Mouse (Mus musculus): Measurements from ENCODE around the gene Cir1. TPM values are rescaled to one million over a fixed set of nuclear protein-coding genes. Genes with fewer than 3 reads are reported as not detected.

The Cir1 gene
- polyA plus RNA-seq, 1 experiment: 21.7 TPM

GRCm38 (mm10) chr2:73268281-73268680 lies 44.2 kb downstream of the Cir1 start:
- no peak overlapping the region for H3K4me3 ChIP-seq (ENCODE audit: control insufficient read depth, low read depth, low read length)
- no peak overlapping the region for H3K27ac ChIP-seq (ENCODE audit: control insufficient read depth, insufficient read depth, low read depth, low read length)
- peaks cover 2% of the 10 kb centered on the region for H3K27me3 ChIP-seq (ENCODE audit: control insufficient read depth, insufficient read depth, low read length)
- TF ChIP-seq POLR2A (IDR thresholded peaks at IDR 0.05; ENCODE audit: control insufficient read depth, low read depth, low read length) (no peak), CTCF (IDR thresholded peaks at IDR 0.05; ENCODE audit: control insufficient read depth, insufficient read depth, insufficient replicate concordance, low read depth, low read length) (no peak)
- no peaks in the 10 kb centered on the region for H3K36me3 ChIP-seq (ENCODE audit: control insufficient read depth, insufficient read depth, low read length)
- peaks cover 20% of the 10 kb centered on the region for H3K4me1 ChIP-seq (ENCODE audit: control insufficient read depth, insufficient read depth, low read length)

- peaks cover 2% of the 10 kb centered on the region for H3K27me3 ChIP-seq (ENCODE audit: control insufficient read depth, insufficient read depth, low read length)
- H3K27ac ChIP-seq (ENCODE audit: control insufficient read depth, insufficient read depth, low read depth, low read length): no peak overlapping the region
- no peak overlapping the region for H3K4me3 ChIP-seq (ENCODE audit: control insufficient read depth, low read depth, low read length)
- no peaks in the 10 kb centered on the region for H3K36me3 ChIP-seq (ENCODE audit: control insufficient read depth, insufficient read depth, low read length)
- TF ChIP-seq CTCF (IDR thresholded peaks at IDR 0.05; ENCODE audit: control insufficient read depth, insufficient read depth, insufficient replicate concordance, low read depth, low read length) (no peak), POLR2A (IDR thresholded peaks at IDR 0.05; ENCODE audit: control insufficient read depth, low read depth, low read length) (no peak)
- peaks cover 16% of the 10 kb centered on the region for H3K4me1 ChIP-seq (ENCODE audit: control insufficient read depth, insufficient read depth, low read length)
These were observed 44.7 kb downstream of the Cir1 start for GRCm38 (mm10) chr2:73267818-73268217.

GRCm38 (mm10) chr2:73267231-73267630 lies 45.3 kb downstream of the Cir1 start:
- peaks cover 12% of the 10 kb centered on the region for H3K4me1 ChIP-seq (ENCODE audit: control insufficient read depth, insufficient read depth, low read length)
- no peaks in the 10 kb centered on the region for H3K36me3 ChIP-seq (ENCODE audit: control insufficient read depth, insufficient read depth, low read length)
- H3K27ac ChIP-seq (ENCODE audit: control insufficient read depth, insufficient read depth, low read depth, low read length): no peak overlapping the region
- H3K4me3 ChIP-seq (ENCODE audit: control insufficient read depth, low read depth, low read length): no peak overlapping the region
- H3K27me3 ChIP-seq (ENCODE audit: control insufficient read depth, insufficient read depth, low read length): peaks cover 2% of the 10 kb centered on the region
- TF ChIP-seq POLR2A (IDR thresholded peaks at IDR 0.05; ENCODE audit: control insufficient read depth, low read depth, low read length) (no peak), CTCF (IDR thresholded peaks at IDR 0.05; ENCODE audit: control insufficient read depth, insufficient read depth, insufficient replicate concordance, low read depth, low read length) (no peak)

- Histone ChIP-seq H3K4me3 (ENCODE audit: control insufficient read depth, low read depth, low read length) (no peak overlapping the region), H3K4me1 (ENCODE audit: control insufficient read depth, insufficient read depth, low read length) (peaks cover 10% of the 10 kb centered on the region), H3K27ac (ENCODE audit: control insufficient read depth, insufficient read depth, low read depth, low read length) (no peak overlapping the region), H3K36me3 (ENCODE audit: control insufficient read depth, insufficient read depth, low read length) (no peaks in the 10 kb centered on the region), H3K27me3 (ENCODE audit: control insufficient read depth, insufficient read depth, low read length) (peaks cover 2% of the 10 kb centered on the region)
- TF ChIP-seq POLR2A (IDR thresholded peaks at IDR 0.05; ENCODE audit: control insufficient read depth, low read depth, low read length) (no peak), CTCF (IDR thresholded peaks at IDR 0.05; ENCODE audit: control insufficient read depth, insufficient read depth, insufficient replicate concordance, low read depth, low read length) (no peak)
These were observed 45.9 kb downstream of the Cir1 start for GRCm38 (mm10) chr2:73266623-73267022.

- Histone ChIP-seq H3K27me3 (ENCODE audit: control insufficient read depth, insufficient read depth, low read length) (peaks cover 2% of the 10 kb centered on the region), H3K4me1 (ENCODE audit: control insufficient read depth, insufficient read depth, low read length) (peaks cover 7% of the 10 kb centered on the region), H3K36me3 (ENCODE audit: control insufficient read depth, insufficient read depth, low read length) (no peaks in the 10 kb centered on the region), H3K4me3 (ENCODE audit: control insufficient read depth, low read depth, low read length) (no peak overlapping the region), H3K27ac (ENCODE audit: control insufficient read depth, insufficient read depth, low read depth, low read length) (no peak overlapping the region)
- TF ChIP-seq CTCF (IDR thresholded peaks at IDR 0.05; ENCODE audit: control insufficient read depth, insufficient read depth, insufficient replicate concordance, low read depth, low read length): no peak
- TF ChIP-seq POLR2A (IDR thresholded peaks at IDR 0.05; ENCODE audit: control insufficient read depth, low read depth, low read length): no peak
These were observed 46.5 kb downstream of the Cir1 start for GRCm38 (mm10) chr2:73266011-73266410.

GRCm38 (mm10) chr2:73264611-73265195 lies 47.8 kb downstream of the Cir1 start:
- H3K4me3 ChIP-seq (ENCODE audit: control insufficient read depth, low read depth, low read length): no peak overlapping the region
- no peak for TF ChIP-seq POLR2A (IDR thresholded peaks at IDR 0.05; ENCODE audit: control insufficient read depth, low read depth, low read length)
- no peak for TF ChIP-seq CTCF (IDR thresholded peaks at IDR 0.05; ENCODE audit: control insufficient read depth, insufficient read depth, insufficient replicate concordance, low read depth, low read length)
- H3K4me1 ChIP-seq (ENCODE audit: control insufficient read depth, insufficient read depth, low read length): peaks cover 7% of the 10 kb centered on the region
- H3K27me3 ChIP-seq (ENCODE audit: control insufficient read depth, insufficient read depth, low read length): no peaks in the 10 kb centered on the region; the same call in none of the 2 replicates
- no peaks in the 10 kb centered on the region for H3K36me3 ChIP-seq (ENCODE audit: control insufficient read depth, insufficient read depth, low read length)
- H3K27ac ChIP-seq (ENCODE audit: control insufficient read depth, insufficient read depth, low read depth, low read length): no peak overlapping the region

- Histone ChIP-seq H3K27me3 (ENCODE audit: control insufficient read depth, insufficient read depth, low read length) (no peaks in the 10 kb centered on the region; the same call in 1 of the 2 replicates), H3K36me3 (ENCODE audit: control insufficient read depth, insufficient read depth, low read length) (no peaks in the 10 kb centered on the region), H3K4me1 (ENCODE audit: control insufficient read depth, insufficient read depth, low read length) (peaks cover 7% of the 10 kb centered on the region), H3K4me3 (ENCODE audit: control insufficient read depth, low read depth, low read length) (peak overlapping the region; percentile 21; the same call in 1 of the 2 replicates), H3K27ac (ENCODE audit: control insufficient read depth, insufficient read depth, low read depth, low read length) (no peak overlapping the region)
- no peak for TF ChIP-seq CTCF (IDR thresholded peaks at IDR 0.05; ENCODE audit: control insufficient read depth, insufficient read depth, insufficient replicate concordance, low read depth, low read length)
- TF ChIP-seq POLR2A (IDR thresholded peaks at IDR 0.05; ENCODE audit: control insufficient read depth, low read depth, low read length): no peak
These were observed 48.5 kb downstream of the Cir1 start for GRCm38 (mm10) chr2:73263794-73264610.

Measured in testis, adult 2 months (tissue).